Mouse (Mus musculus) mesoderm, embryonic 11.5 days (tissue): ENCODE measurements around the gene H2-T22.
"Not testable (repeated sequence)": the region's sequence is repeated elsewhere in the genome, so short reads cannot be mapped to it uniquely, and the experiment has no call there.

Experiments
- DNase-seq: peaks from one replicate; pipeline ENCODE4 v3.0.0-alpha.2; 2012; ENCODE audit warnings: low read depth, low spot score

The H2-T22 gene

DNA sequence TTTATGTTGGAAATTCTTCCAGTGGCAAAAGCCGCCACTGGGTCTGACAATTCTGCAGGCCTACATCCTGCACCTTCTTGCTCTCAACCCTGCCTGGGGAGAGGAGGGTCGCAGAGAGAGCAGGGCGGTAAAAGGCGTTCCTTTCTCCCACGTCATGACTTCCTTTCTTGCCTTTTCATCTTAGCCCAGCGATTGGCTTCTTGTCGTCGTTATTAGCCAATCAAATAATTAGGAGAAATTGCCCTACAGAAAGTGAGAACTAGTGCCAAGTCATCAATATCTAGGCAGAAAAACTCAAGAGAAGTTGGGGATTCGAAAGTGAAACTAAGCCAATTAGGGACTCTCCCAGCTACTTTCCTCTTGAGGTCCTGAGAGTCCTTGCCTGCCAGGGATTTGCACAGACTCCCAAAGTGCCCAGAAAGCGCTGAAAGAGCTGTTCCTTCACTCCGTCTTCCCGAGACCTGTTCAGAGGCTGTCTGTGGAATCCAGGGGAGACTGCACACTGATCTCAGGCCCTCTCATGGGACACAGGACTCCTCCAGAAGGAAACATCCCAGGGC, at the start of gene H2-T22, which contains the start of gene Gm6034:
TSS of gene H2-T22 (minus strand) at position 138 of the 560 bp plus-strand sequence.
TSS of gene Gm6034 (plus strand) at position 352 of the 560 bp plus-strand sequence.
- DNase-seq, result peak; percentile 78

DNA sequence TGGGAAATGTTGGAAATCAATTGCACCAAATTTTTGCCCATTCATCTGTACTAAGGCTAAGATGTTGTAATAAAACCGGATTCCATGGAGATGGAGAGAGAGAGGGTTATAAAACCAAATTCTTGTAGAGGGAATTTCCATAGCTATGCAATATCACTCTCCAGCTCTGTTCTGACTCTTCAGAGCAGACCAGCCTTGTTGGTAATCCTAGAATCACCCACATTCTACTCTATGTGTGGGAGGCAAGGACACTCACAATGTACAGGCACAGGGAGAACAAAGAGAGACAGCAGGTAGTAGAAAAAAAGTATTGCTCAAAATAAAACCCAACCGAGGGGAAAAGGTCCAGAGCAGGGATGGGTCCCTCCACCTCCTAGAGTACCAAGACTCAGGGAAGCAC, 49.4 kb upstream of the H2-T22 start:
- not testable (repeated sequence) for DNase-seq

DNA sequence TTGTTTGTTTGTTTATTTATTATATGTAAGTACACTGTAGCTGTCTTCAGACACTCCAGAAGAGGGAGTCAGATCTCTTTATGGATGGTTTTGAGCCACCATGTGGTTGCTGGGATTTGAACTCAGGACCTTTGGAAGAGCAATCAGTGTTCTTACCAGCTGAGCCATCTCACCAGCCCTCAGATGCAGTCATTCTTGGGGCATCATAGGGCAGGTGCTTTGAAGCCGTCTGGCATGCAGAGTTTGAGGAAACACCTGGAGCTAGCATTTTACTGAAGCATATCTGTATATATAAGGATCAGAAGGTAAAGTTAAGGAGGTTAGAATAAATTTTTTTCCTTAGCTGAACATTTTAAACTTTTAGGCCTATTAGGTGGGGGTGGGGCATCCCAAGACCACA, 43.4 kb upstream of the H2-T22 start:
- not testable (repeated sequence) for DNase-seq

DNA sequence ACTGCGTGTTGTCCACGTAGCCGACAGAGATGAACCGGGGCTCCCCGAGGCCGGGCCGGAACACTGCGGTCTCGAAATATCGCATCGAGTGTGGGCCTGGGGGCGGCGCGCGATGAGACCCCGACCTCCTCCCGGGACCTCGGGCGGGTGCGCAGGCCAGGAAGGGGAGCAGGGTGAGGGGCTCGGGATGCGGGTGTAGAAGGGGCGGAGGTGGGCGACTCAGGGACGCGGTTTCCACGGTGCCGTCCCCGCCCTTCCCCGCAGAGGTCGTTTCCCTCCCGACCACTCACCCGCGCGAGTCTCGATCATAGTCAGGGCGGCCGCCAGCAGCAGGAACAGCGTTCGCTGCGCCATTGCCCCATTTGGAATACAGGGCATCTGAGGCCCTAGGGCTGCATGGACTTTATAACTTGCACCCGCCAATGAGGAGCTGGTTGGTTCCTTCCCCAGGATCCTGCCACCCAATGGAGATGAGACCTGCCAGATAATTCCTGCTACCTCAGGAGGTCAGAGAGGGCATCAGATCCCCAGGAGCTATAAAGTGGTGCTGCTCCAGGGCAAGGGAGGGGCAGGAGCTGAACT, 41.4 kb upstream of the H2-T22 start:
- DNase-seq, result peak; percentile 19

DNA sequence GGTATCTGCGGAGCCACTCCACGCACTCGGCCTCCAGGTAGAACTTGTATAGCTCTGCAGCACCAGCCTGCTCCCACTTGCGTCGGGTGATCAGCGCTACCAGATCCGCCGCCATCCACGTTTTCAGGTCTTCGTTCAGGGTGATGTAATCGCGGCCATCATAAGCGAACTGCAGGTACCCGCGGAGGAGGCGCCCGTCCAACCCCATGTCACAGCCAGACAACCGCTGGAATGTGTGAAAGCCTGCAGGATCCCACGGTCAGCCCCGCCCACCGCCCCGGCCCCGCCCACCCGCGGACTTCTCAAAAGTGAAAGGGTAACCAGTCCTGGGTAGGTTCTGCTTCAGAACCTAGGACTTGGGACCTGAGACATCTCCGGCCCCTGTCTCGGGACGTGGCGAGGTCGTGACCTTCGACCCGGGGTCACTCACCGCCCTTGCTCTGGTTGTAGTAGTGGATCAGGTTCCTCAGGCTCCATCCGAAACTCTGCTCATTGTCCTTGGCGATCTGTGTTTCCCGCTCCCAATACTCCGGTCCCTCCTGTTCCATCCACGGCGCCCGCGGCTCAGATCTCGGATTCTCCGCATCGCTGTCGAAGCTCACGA, 40.8 kb upstream of the H2-T22 start:
- peak; percentile 71 for DNase-seq

DNA sequence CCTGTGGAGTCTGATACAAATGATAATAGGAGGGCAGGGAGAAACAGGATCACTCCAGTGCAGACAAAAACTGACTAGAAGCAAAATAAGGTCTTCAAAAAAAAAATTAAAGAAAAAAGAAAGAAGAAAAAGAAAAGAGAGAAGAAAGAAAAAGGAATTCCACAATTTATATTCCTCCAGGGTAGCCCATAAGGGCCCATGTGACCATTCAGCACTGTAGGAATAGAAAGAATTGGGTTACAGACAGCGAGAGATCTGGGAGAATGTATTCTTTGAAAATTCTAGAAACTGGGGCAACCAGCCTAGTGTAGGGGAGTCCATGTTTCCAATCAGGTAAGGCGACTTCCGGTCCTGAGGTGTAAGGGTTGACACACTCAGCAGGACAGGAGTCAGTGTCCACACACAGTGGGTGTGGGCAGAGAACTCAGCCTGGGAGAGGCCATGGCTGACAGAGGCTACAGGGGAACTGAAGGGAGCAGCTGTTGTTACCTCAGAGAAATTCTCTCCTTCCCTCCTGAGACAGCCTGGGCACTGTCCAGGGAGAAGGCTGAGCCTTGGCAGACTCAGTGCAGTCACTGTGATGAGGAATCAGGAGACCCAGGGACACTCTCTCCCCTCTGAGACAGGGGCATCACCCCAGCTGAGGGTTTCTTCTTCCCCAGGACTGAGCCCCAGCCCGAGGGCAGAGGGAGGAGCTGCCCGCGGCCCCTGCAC, 40.1 kb upstream of the H2-T22 start:
- DNase-seq, result not testable (repeated sequence)

DNA sequence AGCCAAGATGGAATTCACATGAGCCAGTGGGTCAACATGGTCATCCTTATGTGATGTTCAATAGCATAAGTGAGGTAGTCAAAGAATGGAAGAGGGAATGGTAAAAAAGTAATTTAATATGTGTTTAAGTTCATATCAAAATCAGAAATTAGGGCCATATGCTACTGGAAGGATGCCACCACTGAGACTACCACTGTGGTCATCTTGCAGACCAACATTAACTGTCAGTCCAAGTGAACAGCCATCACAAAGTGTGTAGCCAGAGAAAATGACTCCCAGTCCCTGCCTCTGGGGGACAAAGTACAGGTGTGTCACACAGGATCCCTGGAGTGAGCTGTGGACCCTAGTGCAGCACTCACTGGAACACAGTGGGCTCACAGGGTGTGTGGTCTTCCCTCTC, 39.4 kb upstream of the H2-T22 start:
- DNase-seq, result not testable (repeated sequence)

DNA sequence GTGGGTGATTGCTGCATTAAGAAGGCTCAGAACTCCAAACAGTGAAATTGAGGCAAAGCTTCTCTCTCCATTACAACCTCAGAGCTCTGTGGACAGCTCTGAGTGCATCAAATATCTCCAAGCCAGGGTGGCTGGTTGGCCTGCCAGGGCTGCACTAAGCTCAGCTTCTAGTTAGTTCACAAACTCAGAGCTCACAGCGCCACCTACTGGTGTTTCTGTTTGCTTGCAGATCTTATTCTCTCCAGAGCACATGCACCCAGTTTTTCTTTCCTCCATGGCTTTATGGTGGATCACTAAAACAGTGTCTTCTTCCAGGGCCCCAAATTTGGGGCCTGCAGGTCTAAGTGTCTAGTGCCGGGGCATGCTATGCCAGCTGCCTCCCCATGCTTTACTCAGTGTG, 18.3 kb upstream of the H2-T22 start:
- DNase-seq, result peak; percentile 92

DNA sequence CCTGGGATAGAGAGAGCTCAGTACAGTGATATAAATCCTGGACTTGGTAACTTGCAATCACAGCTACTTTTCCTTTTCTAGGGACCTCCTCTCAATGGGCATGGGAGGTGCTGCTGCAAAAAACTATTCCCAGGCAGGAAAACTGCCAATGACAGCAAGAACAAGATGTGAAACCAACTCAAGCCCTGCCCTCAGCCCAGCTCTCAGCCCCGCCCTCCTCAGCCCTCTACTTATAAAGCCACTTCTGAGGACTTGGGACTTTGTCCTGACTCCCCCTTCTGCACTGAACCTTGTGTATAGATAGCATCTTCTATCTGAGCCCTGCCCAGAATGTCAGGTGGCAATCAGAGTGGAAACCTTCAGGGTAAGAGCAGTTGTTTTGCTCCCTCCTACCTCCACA, 15.8 kb upstream of the H2-T22 start, which contains the start of gene Gm11127:
TSS of gene Gm11127 (minus strand) at position 10 of the 400 bp plus-strand sequence.
- not testable (repeated sequence) for DNase-seq

DNA sequence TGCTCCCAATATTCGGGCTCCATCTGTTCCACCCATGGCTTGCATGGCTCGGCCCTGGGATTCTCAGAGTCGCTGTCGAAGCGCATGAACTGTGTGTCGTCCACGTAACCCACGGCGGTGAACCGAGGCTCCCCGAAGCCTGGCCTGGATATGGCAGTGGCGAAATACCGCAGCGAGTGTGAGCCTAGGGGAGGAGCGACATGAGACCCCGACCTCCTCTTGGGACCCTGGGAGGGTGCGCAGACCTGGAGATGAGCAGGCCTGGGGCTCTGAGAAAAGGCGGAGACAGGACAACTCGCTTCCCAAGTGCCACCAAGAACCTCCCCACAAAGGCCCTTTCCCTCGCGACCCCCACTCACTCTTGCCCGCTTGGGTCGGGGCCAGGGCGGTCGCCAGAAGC, 15.4 kb upstream of the H2-T22 start:
- DNase-seq, result not testable (repeated sequence)

DNA sequence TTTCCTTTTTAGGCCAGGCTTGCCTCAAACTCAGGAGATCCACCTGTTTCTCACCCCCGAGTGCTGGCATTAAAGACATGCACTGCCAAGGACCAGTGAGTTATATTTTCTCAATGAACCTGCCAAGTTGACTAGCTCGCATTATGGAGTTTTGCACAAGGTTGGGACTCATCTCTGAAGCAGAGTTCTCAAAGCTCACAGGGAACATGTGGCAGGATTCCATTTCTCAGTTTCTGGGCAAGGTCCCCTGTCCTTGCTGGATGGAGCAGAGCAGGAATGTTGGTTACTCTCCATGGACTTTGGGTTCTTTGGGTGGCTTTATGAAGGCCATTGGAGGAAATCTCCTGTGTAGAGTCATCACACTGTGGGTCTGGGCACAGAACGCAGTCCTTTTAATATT, 739 bp upstream of the H2-T22 start:
- no peak for DNase-seq

DNA sequence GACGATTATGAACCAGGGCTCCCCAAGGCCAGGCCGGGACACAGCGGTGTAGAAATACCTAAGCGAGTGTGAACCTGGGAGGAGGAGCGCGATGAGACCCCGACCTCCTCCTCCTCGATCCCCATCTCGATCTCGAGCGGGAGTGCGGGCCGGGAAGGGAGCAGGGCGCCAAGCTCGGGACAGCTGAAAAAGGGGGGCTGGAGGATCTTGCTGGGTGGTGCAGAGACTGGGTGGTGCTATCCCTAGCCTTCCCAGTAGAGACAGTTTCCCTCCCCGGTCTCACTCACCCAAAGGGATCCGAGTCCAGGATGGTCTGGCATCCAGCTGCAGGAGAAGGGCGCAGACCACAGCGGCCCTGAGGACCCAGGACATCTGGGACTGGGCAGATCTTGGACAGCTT, 492 bp downstream of the H2-T22 start:
- DNase-seq, result not testable (repeated sequence)

DNA sequence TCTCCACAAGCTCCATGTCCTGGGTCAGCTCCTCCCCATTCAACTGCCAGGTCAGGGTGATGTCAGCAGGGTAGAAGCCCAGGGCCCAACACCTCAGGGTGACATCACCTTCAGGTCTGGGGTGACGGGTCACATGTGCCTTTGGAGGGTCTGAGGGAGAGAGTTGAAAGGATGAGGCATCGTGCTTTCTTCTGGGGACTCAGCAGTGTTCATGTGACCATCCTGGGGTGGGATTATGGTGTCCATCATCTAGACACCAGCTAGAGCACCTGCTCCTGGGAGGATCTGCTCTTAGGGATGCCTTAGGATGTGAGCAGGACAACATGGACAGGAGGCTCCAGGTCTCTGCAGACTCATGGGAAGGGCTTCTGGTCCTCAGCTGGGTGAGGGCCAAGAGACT, 1.9 kb downstream of the H2-T22 start:
- not testable (repeated sequence) for DNase-seq

DNA sequence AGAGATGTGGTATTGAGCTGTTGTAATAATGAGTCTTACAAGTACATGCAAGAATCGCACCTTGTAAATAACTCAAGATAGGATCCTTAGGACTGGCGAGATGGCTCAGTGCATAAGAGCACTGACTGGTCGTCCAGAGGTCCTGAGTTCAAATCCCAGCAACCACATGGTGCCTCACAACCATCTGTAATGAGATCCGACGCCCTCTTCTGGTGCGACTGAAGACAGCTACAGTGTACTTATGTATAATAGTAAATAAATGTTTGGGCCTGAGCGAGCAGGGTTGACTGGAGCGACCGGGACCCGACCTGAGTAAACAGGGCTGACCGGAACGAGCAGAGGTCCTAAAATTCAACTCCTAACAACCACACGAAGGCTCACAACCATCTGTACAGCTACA, 6.4 kb downstream of the H2-T22 start:
- DNase-seq, result not testable (repeated sequence)

DNA sequence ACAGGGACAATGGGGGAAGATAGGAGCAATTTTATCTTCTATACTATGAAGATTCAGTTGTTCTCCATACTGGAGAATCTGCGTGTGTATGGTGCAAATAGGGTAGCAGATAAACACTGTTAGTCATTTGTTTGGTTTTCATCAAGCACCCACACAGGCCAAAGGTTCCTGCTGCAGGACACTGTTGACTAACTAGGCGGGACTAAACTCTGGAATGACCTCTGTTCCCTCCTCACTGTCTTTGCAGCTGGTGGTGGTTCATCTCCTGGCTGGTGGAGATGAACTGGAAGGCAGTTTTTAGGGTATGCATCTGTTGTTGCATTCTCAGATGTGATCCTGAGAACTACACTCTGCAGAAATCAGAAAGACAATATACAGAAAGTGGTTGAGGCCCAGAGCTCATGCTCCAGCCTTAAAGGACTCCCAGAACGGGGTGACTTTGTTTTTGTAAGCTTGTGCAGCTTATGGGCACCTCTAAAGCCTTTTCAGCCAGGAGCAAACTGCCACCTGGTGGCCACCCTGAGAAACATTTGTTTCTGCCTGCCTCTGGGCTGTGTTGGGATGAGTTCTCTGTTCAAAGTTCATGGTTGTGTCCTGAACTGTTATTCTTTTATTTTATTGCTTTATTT, 7.4 kb downstream of the H2-T22 start:
- not testable (repeated sequence) for DNase-seq

DNA sequence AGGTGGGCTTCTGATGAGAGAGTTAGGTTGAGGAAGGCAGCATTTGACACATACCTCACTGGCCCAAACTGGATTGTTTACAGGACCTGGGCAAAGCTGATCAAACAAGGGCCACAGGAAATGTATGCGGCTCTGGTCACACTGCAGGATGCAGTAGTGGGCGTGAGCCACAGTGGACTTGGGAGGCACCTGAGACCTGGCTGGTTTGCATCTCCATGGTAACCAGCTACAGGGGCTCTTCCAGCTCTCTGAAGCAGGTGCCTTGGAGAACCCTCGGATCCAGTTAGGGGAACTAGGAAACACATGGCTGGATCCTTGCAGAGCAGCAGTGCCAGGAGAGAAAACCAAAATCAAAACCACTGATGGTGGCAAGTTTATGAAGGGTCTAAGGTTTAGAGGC, 8.0 kb downstream of the H2-T22 start:
- DNase-seq, result not testable (repeated sequence)

DNA sequence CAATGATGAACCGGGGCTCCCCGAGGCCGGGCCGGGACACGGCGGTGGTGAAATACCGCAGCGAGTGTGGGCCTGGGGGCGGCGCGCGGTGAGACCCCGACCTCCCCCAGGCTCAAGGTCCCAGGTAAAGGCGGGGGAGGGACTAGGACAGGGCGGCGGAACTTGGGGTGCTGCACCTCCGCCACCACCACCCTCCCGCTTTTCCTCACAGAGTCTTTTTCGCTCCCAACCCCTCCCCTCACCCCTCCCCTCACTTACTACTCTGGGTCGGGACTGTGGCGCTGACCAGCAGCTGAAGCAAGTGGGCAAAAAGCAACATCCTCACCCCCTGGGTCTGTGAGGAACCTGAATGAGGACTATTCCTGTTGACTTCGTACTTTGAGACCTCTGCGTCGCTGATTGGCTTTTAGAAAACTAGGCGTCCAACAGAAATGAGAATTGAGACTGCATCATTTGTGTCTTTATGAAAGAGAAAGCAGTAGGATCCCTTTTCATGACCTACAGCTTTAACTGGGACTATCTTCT, 10.1 kb downstream of the H2-T22 start, which contains the start of gene H2-T23:
TSS of gene H2-T23 (minus strand) at position 505 of the 525 bp plus-strand sequence.
- DNase-seq, result not testable (repeated sequence)

DNA sequence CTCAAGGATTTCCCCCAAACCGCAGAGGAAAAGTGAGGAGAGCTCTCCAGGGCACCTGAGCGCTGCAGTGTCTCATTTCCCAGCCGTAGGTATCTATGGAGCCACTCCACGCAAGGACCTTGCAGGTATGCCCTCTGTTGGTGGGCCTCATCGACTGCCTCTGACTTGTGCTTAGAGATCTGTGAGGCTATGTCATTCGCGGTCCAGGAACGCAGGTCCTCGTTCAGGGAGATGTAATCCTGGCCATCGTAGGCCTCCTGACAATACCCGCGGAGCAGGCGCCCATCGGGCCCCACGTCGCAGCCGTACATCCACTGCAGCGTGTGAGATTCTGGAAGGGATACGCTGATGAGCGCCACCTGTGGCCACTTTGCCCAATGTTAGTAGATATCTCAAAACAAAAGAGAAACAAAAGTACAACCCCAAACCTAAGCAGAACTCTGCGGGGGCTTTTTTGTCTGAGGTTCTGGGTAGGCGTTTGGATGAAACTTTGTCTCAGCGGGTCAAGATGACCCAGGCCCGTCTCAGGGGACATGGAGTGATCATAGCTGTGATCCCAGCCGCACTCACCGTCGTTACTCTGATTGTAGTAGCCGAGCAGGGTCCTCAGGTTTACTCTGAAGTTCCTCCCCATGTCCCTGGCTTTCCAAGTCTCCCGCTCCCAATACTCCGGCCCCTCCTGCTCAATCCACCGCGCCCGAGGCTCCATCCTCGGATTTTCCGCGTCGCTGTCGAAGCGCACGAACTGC, 10.8 kb downstream of the H2-T22 start:
- not testable (repeated sequence) for DNase-seq

DNA sequence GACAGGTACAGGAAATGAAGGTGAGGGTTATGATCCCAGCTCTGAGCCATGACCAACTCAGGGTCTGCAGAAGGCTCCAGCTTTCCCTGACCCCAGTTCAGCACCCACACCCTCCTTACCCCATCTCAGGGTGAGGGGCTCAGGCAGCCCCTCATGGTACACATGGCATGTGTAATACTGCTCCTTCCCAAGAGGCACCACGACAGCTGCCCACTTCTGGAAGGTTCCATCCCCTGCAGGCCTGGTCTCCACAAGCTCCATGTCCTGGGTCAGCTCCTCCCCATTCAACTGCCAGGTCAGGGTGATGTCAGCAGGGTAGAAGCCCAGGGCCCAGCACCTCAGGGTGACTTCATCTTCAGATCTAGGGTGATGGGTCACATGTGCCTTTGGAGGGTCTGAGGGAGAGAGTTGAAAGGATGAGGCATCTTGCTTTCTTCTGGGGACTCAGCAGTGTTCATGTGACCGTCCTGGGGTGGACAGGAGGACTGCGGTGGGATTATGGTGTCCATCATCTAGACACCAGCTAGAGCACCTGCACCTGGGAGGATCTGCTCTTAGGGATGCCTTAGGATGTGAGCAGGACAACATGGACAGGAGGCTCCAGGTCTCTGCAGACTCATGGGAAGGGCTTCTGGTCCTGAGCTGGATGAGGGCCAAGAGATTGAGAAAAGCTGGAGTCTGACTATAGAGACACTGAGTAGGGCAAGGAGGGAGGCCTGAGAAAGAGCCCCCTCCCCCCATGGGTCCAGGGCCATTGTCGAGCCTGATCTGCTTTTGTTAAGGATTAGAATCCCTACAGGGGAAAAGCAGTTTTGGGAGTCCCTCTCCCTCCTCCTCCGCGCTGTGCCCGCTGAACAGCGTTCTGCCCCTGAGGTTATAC, 11.6 kb downstream of the H2-T22 start:
- DNase-seq, result not testable (repeated sequence)
